Comparison of ENCODE assay signal across 10 mouse cellular contexts in genomic region chr5:74132671-74133070, GRCm38 (mm10).
"Had no signal": no experiment of that assay in that cellular context is flagged by ENCODE, and none has a peak within 500 bp of the region (broad histone marks: within the 10 kb centered on the region; RNA-seq: fewer than 3 reads in every experiment).

No protein-coding gene starts in this region.

- H3K9ac ChIP-seq: limb, embryonic 12.5 days; liver, embryonic 13.5 days; midbrain, embryonic 13.5 days; neural tube, embryonic 12.5 days had no signal

- H3K4me1 ChIP-seq: limb, embryonic 12.5 days; midbrain, embryonic 13.5 days; neural tube, embryonic 12.5 days had no signal

- H3K4me2 ChIP-seq: limb, embryonic 12.5 days; liver, embryonic 13.5 days; midbrain, embryonic 13.5 days; neural tube, embryonic 12.5 days had no signal

- DNase-seq: kidney, adult 11 months; kidney, postnatal 14 days; liver; liver, embryonic 13.5 days; lung, adult 18-20 months had no signal

- H3K27ac ChIP-seq: limb, embryonic 12.5 days; liver, embryonic 13.5 days; midbrain, embryonic 13.5 days; neural tube, embryonic 12.5 days; stomach, postnatal 0 days had no signal

- H3K27me3 ChIP-seq: limb, embryonic 12.5 days; liver, embryonic 13.5 days; midbrain, embryonic 13.5 days; neural tube, embryonic 12.5 days had no signal

- H3K4me3 ChIP-seq: limb, embryonic 12.5 days; liver, embryonic 13.5 days; midbrain, embryonic 13.5 days; myocyte; neural tube, embryonic 12.5 days had no signal

- H3K36me3 ChIP-seq: limb, embryonic 12.5 days; liver, embryonic 13.5 days; midbrain, embryonic 13.5 days; neural tube, embryonic 12.5 days had no signal

- ATAC-seq: midbrain, embryonic 13.5 days had no signal

- H3K9me3 ChIP-seq: limb, embryonic 12.5 days; liver, embryonic 13.5 days; midbrain, embryonic 13.5 days; neural tube, embryonic 12.5 days had no signal
